Mouse (Mus musculus): ENCODE results near the gene Mkrn2. TPM values are rescaled to one million over a fixed set of nuclear protein-coding genes. Genes with fewer than 3 reads are reported as not detected.

Gene Mkrn2
- total RNA-seq, 2 experiments from 2014 or later: 36.6 to 45.2 TPM

Other genes starting within 250 kb of the Mkrn2 start
- 10 to 100 TPM; 50.4 to 65.3 TPM for gene Pparg, start 241.0 kb upstream of the Mkrn2 start, total RNA-seq (2021)
- 10 to 100 TPM; 11.1 to 13.4 TPM for gene Tsen2, start 57.2 kb upstream of the Mkrn2 start, total RNA-seq (2021)
- not detected for gene Mkrn2os, start 9.3 kb upstream of the Mkrn2 start, total RNA-seq (2021)
- 100 to 1,000 TPM in 1 of 2 experiments, 10 to 100 TPM in 1; 97.3 to 110 TPM for gene Raf1, start 74.7 kb downstream of the Mkrn2 start, total RNA-seq (2021)
- under 1 TPM in 1 of 2 experiments, not detected in 1; 0.33 TPM for gene Tmem40, start 160.5 kb downstream of the Mkrn2 start, total RNA-seq (2021)
- 10 to 100 TPM; 10.4 to 12.7 TPM for gene Cand2, start 172.6 kb downstream of the Mkrn2 start, total RNA-seq (2021)
- 1,000 to 10,000 TPM; 1,143 to 1,221 TPM for gene Rpl32, start 206.8 kb downstream of the Mkrn2 start, total RNA-seq (2021)
- under 1 TPM; 0.36 to 0.86 TPM for gene Efcab12, start 236.5 kb downstream of the Mkrn2 start, total RNA-seq (2021)